Mouse (Mus musculus) adrenal gland, adult 18-20 months (tissue): ENCODE data around the gene Treml1. TPM values are rescaled to one million over a fixed set of nuclear protein-coding genes. Genes with fewer than 3 reads are reported as not detected.

Experiments
- DNase-seq, 2 experiments: peaks; one replicate each; pipeline ENCODE4 v3.0.0; 2021 to 2022; ENCODE audit warnings: low spot score in 2 of 2
- total RNA-seq, 2 experiments: library from RNA; stranded (reverse); gene quantifications; 1 replicate in 1 of 2; 2 replicates in 1 of 2; pipeline ENCODE4 v1.2.3; 2021

Gene Treml1
- total RNA-seq, 2 experiments from 2014 or later: 0.42 TPM; not detected in 1

DNA sequence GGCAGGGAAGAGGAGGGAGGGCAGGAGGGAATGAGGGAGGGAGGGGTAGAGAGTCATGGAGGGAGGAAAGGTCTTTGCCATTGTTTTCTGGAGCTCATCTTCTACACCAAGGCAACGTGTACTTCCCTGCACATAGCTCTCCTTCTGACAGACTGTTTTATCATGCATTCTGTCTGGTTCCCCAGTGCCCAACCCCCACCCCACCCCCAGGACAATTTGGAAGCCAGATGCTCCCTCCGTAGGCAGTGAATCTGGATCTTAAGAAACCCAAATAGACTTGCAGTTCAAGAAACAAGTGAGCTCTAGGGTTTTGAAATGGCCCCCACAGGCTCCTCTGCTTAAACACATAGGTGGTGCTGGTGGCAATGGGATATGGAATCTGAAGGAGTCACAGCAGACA, 1.8 kb upstream of the Treml1 start:
- no peak for DNase-seq

DNA sequence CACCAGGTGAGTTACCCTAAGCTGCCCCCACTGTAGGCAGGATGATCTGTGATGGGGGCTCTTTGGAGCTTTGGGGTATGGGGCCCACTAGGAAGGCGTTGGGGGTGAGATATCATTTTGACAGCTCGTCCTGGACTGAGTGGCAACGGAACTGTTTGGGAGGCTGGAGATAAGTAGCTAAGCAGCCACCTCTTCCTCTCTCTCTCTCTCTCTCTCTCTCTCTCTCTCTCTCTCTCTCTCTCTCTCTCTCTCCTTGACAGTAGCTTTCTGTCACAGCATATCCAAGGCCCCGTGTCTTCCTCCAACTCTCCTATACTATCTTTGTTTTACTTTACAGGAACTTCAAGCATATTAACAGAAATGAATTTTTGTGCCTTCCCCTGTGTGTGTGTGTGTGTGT, 746 bp downstream of the Treml1 start:
- DNase-seq: no peak

DNA sequence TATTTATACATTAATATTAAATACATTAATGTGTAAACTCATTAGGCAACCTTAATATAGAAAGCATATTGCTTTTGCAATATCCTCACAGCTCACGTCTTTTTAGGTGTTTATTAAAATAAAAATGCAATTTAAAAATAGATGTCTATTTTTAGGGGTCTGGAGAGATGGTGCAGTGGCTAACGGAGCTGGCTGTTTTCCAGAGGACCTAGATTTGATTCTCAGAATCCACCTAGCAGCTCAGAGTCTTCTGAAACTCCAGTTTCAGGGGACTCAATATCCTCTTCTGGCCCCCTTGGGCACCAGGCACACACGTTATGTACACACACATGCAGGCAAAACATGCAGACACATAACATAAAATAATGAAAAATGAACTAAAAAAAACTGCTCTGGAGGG, 2.6 kb downstream of the Treml1 start:
- DNase-seq: no peak

DNA sequence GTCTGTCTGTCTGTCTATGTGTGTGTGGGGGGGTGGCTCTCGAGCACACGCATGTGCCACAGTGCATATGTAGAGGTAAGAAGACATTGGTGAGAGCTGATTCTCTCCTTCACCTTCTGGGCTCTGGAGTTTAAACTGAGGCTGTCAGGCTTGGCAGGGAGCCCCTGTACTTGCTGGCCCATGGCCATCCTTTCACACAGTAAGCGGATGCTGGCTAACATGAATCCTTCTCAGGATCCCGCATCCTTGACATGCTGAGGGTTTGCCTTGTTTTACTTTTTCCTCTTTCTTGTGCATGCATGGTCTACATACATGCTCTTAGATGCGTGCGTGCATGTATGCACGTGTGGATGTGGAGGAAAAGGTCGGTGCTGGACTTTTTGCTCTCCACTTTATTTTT, 3.2 kb downstream of the Treml1 start:
- no peak for DNase-seq

DNA sequence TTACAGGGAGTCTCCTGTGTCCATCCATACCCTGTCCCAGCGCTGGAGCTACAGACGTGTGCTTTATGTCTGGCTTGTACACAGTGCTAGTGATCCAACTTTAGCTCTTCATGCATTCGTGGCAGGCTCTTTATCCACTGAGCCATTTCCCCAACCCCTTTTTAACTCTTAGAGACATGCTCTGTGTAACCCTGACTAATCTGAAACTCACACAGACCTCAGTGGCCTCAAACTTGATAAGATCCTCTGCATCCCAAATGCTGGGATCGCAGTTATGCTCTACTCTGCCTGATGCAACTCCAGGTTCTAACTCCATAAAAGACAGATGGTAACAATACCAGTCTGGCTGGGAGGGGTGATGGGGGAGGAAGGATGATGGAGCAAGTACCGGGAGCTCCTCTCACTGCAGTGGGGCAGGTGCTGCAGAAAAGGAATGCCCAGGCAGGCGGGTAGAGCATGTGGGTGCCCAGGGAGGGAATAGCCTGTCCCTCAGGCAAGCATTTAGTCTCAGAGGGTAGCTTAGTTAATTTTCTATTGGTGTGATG, 3.8 kb downstream of the Treml1 start:
- no peak for DNase-seq

DNA sequence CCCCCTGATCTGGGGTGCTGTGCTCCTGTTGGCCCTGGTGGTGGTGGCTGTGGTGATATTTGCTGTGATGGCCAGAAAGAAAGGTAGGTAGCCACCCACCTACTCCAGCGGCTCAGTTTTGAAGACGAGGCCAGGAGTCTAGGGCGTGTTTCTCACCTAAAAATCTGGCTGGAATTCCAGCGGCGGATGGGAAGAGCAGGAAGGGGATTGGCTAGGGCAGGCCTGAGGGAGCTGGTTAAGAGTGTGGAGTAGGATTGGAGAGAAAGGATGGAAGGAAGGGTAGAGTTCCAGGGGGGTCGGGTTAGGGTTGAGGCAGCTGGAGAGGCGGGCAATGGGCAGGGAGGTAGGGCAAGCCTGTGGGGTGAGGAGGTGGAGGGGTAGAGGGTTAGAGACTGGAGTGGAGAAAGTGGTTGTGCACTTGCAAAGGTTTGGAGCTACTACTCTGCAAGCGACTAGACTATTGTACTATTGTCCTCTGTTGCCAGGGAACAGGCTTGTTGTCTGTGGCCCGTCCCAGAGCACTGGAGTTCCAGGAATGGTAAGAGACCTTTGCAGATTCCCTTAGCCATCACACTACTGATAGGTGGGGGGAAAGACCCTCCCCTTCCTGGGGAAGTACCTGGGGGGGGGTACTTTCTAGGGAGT, 5.9 kb downstream of the Treml1 start:
- no peak for DNase-seq

DNA sequence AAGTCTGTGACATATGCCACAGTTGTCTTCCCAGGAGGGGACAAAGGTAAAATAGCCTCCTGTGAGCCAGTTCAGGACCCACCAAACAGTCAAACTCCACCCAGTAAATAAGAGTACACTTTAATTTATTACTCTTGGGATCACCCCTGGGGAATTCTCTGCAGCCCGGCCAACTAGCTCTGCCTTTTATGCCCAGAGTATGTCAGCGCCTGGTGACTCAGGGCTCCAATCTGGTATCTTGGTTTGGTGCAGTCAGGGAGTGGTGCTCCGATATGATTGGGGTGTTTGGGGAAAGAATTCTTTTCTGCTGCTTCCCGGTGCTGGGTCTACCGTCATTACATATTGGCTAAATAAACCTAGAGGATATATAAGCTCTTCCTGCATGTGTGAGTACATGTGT, 7.1 kb downstream of the Treml1 start:
- DNase-seq: no peak

DNA sequence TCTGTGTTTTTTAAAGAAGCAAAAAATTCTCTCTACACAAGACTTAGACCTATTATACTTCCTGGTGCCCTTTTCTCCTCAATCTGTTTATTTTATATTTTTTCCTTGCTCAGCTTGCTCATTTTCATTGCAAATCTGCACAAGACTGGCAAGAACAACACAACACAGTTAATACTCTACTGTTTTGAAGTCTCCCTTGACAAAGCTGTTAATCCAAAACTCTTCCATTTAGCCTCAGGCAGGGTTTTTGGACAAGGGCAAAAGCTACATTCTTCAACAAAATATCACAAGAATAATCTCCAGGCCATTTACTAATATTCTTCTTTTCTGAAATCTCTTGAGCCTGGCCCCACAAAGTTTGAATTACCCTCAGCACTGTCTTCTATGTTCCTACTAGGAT, 11.9 kb downstream of the Treml1 start:
- DNase-seq: no peak

DNA sequence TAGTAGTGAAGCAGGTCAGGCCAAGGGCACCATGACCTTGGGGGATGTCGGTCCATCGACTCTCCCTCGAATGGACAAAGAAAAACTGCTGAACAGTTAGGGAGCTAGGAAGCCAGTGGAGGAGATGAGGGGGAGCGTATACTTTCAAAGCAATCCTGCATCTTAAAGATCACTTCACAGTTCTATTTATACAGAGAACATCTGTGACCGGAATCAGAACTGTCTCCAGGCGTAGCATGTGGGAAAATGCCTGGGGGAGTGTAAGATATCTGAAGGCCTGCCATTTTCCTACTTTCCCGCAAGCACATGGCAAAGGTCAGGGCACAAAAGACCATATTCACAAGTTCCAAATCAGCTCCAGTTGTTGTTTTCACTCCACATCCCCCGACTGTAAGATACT, 13.3 kb downstream of the Treml1 start:
- DNase-seq: no peak

DNA sequence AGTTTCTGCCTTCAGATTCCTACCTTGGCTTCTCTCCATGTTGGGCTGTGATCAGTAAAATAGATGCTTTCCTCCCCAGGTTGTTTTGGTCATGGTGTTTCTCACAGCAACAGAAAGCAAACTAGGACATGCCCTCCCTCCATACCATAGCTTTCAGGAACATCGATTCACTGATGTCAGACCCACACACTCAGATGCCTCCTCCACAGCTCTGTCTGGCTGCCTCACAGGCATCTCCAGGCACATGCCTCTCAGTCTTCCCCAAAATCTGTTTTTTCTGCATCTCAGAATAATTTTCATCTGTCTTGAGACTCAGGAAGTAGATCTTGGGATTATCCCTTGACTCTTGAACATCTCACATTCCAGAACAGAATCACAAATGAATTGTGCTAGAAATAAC, 16.4 kb downstream of the Treml1 start:
- no peak for DNase-seq

DNA sequence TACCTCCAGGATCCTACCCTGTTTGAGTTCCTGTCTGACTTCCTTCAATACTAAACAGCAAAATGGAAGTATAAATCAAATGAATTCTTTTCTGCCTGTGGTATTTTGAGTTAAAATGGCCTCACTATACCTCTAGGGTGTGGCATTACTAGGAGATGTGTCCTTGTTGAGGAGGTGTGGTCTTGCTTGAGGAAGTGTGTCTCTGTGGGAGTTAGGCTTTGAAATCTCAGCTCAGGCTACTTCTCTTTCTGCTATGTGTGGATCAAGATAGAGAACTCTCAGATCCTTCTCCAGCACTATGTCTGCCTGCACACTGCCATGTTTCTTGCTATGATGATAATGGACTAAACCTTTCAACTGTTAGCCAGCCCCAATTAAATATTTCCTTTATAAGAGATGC, 19.3 kb downstream of the Treml1 start:
- DNase-seq: no peak

DNA sequence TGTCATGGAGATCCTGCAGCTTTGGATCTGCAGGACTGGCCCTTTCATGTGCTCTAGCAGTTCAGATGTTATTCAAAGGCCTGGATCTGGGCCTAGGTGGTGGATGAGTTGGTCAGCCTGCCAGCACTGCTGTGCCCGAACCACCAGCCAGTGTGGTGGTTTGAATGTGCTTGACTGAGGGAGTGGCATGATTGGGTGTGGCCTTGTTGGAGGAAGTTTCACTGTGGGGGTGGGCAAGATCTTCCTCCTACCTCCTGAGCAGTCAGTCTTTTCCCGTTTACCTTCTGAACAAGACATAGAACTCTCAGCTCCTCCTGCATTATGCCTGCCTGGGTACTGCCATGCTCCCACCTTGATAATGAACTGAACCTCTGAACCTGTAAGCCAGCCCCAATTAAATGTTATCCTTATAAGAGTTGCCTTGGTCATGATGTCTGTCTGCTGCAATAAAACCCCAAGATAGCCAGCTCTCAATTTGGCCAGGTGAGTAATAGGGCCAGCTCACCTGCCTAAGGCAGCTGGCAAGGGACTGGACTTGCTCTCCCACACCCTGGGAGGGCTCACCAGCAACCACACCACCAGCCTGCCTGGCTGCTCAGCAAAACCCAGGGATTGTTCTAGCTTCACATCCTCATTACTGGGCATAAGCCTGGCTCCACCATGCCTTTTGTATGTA, 26.2 kb downstream of the Treml1 start:
- DNase-seq: no peak

DNA sequence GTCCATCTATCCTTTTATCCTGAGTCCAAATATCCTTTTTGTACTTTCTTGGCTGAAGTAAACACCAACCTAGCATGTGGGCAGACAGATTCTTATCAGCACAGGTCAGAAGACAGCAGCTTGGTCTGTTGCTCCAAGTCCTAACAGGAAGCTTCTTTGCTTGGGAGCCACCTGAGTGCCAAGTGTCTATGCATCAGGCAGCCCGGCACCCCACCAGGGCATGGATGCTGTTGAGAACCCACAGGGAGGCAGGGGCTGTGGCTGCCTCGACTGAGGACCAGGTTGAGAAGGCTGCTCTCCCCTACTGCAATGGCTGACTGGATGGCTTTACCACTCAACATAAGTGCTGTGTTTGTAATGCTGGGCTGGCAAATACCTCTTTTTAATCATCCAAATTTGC, 28.9 kb downstream of the Treml1 start:
- DNase-seq: no peak

DNA sequence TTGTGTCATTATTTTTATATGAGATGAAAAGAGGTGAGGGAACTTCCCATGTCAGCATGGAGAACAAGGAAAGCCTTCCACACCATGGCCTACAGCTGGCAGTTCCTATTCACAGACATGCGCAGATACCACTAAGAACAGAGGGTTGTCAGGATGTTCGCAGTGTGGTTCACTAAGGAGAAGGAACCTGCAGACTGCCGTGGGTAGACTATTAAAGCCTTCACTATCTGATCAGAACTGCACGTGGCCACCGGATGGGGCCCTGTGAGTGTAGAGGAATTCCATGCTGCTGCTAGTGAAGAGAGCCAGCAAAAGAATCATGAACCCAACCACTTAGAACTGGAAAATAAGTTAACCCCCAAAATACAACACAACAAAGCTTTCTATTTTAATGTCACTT, 29.7 kb downstream of the Treml1 start:
- DNase-seq: no peak

DNA sequence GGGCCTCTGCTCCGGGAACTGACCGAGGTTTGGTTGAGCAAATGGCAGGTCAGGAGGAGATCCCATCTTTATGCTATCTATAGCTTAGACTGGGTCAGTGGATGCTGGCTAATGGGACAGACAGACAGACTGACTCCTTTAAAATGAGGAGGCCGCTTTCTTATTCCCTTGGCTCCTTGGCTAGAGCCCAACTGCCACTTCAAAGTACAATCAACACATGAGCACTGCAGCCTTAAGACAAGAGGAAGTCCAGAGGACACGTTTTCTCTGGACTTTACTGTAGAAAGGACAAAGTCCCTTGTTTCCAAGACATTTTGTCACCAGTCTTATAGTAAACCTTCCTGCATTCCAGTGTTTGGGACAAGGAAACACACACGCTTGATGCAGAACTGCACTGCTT, 31.7 kb downstream of the Treml1 start:
- no peak for DNase-seq

DNA sequence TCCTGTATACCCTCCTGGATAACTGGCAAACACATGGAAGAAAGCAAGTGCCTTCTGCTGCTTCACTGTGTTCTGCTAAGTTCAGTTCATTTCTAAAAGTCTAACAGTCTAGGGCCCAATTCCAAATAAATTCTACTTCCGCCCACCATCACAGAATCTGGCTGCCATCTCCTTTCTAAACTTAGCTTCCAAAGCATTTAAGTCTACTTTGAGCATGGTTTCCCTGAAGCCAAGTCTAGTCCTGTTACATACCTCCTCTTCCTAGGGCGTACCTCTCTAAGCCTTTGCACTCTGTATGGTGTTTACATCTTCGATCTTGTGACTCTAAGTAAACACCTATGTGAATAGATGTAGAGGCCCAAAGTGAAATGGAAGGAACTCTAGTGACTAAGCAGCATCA, 32.9 kb downstream of the Treml1 start:
- DNase-seq: no peak

DNA sequence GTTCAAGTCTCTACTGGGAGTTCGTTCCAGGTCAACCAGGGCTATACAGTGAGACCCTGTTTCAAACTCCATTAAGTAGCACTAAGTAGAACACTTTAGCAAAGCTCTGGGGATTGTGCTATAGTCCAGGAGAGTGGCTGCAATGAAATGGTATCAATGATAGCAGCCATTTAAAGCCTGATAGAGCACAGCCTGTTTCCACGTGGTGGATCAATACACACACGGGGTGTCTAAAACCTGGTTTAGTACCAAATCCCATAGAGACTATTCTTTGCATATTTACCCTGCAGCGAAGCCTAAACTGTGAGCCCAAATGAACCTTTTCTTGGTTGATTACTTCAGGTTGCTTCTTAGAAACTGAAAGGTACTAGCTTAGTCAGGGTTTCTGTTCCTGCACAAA, 42.0 kb downstream of the Treml1 start:
- DNase-seq: no peak

DNA sequence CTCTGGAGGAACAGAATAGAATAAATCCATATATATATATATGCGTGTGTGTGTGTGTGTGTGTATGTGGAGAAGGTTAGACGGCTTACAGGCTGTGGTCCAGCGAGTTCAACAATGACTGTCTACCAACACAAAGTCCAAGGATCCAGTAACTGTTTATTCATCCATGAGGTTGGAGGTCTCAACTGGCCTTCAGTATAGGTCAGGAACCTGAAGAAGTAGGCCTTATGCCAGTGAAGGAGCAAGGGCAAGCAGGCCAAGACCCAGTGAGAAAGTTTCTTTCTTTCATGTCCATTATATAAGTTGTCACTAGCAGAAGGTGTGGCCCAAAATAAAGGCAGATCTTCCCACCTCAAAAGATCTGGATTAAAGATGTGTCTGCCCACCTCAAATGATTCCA, 43.0 kb downstream of the Treml1 start:
- DNase-seq: no peak

DNA sequence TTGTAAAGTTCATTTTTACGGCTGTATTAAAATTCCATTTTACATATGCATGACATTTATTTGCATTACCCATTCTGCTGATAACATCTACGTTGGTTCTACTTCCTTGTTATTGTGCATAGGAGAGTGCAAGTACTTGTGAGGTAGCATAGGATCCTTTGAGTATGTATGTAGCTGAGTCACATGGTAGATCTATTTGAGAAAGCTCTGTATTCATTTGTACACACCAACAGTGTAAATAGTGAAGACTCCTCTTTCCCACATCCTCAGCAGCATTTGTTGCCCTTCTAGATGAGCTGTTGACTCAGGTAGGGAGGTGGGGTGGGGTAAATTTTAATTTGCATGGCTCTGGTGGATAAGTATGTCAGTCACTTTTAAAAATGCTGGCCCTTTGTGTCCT, 44.1 kb downstream of the Treml1 start:
- no peak for DNase-seq

DNA sequence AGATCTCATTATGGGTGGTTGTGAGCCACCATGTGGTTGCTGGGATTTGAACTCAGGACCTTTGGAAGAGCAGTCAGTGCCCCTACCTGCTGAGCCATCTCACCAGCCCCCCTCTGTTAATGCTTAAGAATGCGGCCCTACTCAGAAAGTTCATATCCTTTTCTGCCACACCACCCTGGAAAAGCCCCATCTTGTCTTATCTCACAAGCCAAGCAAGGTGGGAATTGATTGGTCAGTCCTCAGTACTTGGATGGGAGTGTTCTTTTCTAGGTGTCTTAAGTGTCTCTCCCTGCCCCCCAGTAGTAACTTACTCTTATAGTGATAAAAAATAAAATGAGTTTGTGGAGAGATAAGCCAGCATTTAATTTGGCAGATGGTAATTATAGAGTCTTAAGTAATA, 45.0 kb downstream of the Treml1 start:
- DNase-seq: no peak

DNA sequence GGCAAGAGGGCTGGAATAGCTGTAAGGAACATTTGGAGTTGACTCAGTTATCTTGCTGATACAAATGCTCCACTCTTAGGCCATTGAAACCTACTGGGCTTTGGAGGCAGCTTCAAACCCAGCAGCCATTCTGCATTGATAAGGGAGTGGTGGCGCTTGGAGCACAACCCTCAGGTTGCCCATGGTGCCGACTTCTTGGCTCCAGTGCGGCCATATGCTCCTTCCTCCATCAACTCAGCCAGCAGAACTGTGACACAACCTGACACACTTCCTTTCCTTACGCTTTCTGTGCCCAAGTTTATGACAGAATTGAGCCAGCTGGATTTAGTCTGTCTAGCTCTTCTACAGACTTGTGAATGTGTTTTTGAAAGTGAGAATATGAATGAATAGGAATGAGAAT, 47.4 kb downstream of the Treml1 start:
- no peak for DNase-seq

DNA sequence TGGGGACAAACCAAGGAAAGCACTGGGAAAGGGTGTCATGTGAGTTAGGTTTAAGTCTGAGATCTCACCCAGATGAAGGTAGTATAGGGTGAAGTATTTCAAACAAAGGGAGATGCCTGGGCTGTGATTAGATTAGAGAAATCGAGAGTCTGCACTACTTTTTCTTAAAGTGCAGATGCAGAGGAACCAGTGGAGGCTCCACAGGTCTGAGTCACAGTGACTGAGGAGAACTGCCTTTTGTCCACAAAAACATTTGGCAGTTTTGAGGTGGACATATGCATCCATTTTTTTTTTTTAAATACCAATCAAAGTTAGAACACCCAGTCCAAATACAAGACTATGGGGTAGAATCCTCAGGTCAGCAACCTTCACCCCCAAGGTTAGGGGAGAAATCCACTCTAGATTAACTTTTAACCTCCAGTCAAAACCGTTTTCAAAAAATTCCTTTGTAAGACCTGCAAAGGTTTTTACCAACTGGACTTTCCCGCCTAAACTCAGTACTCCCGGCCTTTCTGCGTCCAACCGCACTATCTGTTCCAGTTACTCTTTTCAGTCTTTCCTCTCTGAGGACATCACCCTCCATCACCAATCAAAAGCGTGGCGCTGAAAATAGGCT, 48.3 kb downstream of the Treml1 start:
- no peak for DNase-seq
